Mouse (Mus musculus): Measurements from ENCODE around the gene Prtn3. TPM values are rescaled to one million over a fixed set of nuclear protein-coding genes. Genes with fewer than 3 reads are reported as not detected.
A peak's percentile ranks its signal among the peaks of the same experiment; 100 is the strongest.

The Prtn3 gene
- total and polyA plus RNA-seq, 3 experiments: 0.55 to 1.2 (median 0.84) TPM

DNA sequence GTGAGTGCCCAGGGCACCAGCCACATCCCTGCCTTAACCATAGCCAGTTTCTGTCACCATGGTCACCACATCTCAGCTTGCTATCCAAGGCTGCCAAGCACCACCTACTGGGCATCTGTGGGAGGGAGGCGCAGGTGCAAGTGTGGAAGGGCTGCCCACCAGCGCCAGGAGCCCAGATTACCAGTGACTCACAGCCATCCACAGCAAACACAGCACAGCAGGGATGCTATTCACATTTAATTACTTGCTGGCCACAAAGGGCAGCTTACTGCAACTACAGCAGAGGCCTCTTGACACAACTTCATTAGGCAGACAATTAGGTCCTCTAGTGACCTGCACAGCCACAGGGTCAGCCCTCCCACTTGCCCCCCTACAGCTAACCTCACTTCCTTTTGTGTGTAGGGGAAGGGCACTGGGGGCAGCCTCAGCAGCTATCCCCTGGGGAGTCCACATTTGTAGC lies 26.7 kb downstream of the Prtn3 start:
- no peak for DNase-seq
- intact Hi-C loops (cut with DNase I): no loop called here
- no peaks in the 10 kb centered on the region for H3K4me1 ChIP-seq (ENCODE audit: control insufficient read depth, insufficient read depth, low read length)
- no peak overlapping the region for H3K9ac ChIP-seq (ENCODE audit: low read depth, low read length)
- 68% methylated on average over 2 of the region's 2 CpGs for WGBS
- H3K27ac ChIP-seq: no peak overlapping the region
- H3K4me3 ChIP-seq: no peak overlapping the region
- H3K27me3 ChIP-seq (ENCODE audit: control insufficient read depth, insufficient read depth, low read length): no peaks in the 10 kb centered on the region
- no peaks in the 10 kb centered on the region for H3K79me2 ChIP-seq (replicated peaks; ENCODE audit: control insufficient read depth, insufficient read depth, low read length)
- no peaks in the 10 kb centered on the region for H3K36me3 ChIP-seq (ENCODE audit: control insufficient read depth, insufficient read depth, low read length)
- peak; percentile 35 for TF ChIP-seq CTCF (IDR thresholded peaks at IDR 0.05)
- TF ChIP-seq EP300 (IDR thresholded peaks at IDR 0.05; ENCODE audit: insufficient read depth, low read depth, low read length): no peak

GRCm38 (mm10) chr10:79906712-79907111 lies 32.4 kb downstream of the Prtn3 start:
- Histone ChIP-seq H3K79me2 (replicated peaks; ENCODE audit: control insufficient read depth, insufficient read depth, low read length) (no peaks in the 10 kb centered on the region), H3K36me3 (ENCODE audit: control insufficient read depth, insufficient read depth, low read length) (no peaks in the 10 kb centered on the region), H3K9ac (ENCODE audit: low read depth, low read length) (no peak overlapping the region), H3K4me3 (no peak overlapping the region), H3K4me1 (ENCODE audit: control insufficient read depth, insufficient read depth, low read length) (peaks cover 4% of the 10 kb centered on the region), H3K27ac (no peak overlapping the region), H3K27me3 (ENCODE audit: control insufficient read depth, insufficient read depth, low read length) (no peaks in the 10 kb centered on the region)
- WGBS: 92% methylated on average over 9 of the region's 9 CpGs
- no peak for DNase-seq
- TF ChIP-seq POLR2A (IDR thresholded peaks at IDR 0.05; ENCODE audit: insufficient read depth, low read depth, low read length) (no peak), CTCF (IDR thresholded peaks at IDR 0.05) (no peak)
- intact Hi-C loops (cut with DNase I): loop anchor here (2.0 kb wide), 1 partner anchor 16 kb away; no protein-coding TSS in a partner anchor

- Histone ChIP-seq H3K79me2 (replicated peaks; ENCODE audit: control insufficient read depth, insufficient read depth, low read length) (no peaks in the 10 kb centered on the region), H3K27me3 (ENCODE audit: control insufficient read depth, insufficient read depth, low read length) (no peaks in the 10 kb centered on the region), H3K36me3 (ENCODE audit: control insufficient read depth, insufficient read depth, low read length) (no peaks in the 10 kb centered on the region), H3K4me1 (ENCODE audit: control insufficient read depth, insufficient read depth, low read length) (peaks cover 4% of the 10 kb centered on the region), H3K27ac (no peak overlapping the region), H3K9ac (ENCODE audit: low read depth, low read length) (no peak overlapping the region), H3K4me3 (no peak overlapping the region)
- WGBS: 94% methylated on average over 10 of the region's 10 CpGs
- TF ChIP-seq POLR2A (IDR thresholded peaks at IDR 0.05; ENCODE audit: insufficient read depth, low read depth, low read length) (no peak), EP300 (IDR thresholded peaks at IDR 0.05; ENCODE audit: insufficient read depth, low read depth, low read length) (no peak), CTCF (IDR thresholded peaks at IDR 0.05) (no peak)
- no peak for DNase-seq
- intact Hi-C loops (cut with DNase I): loop anchor here (2.0 kb wide), 1 partner anchor 15 kb away; no protein-coding TSS in a partner anchor
These were observed 33.1 kb downstream of the Prtn3 start for GRCm38 (mm10) chr10:79907415-79907814.

DNA sequence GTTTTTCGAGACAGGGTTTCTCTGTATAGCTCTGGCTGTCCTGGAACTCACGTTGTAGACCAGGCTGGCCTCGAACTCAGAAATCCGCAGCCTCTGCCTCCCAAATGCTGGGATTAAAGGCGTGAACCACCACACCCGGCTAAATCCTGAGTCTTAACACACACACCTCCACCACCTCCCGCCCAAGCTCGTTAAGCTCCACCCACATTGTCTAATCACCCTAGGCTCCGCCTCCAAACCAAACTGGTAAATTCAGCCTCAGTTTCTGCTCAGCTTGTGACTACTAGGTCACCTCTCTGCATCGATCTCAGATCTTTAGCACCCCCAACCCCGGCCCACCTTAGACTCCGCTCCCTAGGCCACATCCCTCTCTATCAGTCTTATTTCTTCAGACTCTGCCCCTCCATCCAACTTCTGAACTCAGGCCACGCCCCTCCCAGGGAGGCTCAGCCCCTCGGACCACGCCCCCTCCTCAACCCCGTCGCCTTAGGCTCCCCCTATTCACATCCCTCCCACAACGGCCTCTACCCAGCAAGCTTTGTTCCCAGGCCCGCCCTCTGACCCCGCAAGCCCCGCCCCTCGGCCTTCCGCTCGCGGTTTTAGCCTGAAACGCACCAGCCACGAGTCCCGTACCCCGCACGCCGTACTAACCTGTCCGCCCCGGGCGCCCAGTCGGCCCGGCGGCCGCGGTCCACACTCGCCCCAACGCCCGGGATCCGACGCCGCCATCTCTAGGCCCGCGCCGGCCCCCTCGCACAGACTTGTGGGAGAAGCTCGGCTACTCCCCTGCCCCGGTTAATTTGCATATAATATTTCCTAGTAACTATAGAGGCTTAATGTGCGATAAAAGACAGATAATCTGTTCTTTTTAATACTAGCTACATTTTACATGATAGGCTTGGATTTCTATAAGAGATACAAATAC lies 34.2 kb downstream of the Prtn3 start, which contains the start of gene Med16:
Gene Med16 (minus strand): TSS at position 757 of the 925 bp plus-strand sequence.
- DNase-seq: peak; percentile 97
- peak within 1 kb of the TSS; percentile 100 for H3K27ac ChIP-seq
- intact Hi-C loops (cut with DNase I): no loop called here
- no peaks in the 10 kb centered on the region for H3K27me3 ChIP-seq (ENCODE audit: control insufficient read depth, insufficient read depth, low read length)
- H3K4me3 ChIP-seq: peak within 1 kb of the TSS; percentile 97
- WGBS: 2% methylated on average over 52 of the region's 52 CpGs
- no peaks in the 10 kb centered on the region for H3K36me3 ChIP-seq (ENCODE audit: control insufficient read depth, insufficient read depth, low read length)
- peak within 1 kb of the TSS; percentile 97 for H3K9ac ChIP-seq (ENCODE audit: low read depth, low read length)
- no peaks in the 10 kb centered on the region for H3K79me2 ChIP-seq (replicated peaks; ENCODE audit: control insufficient read depth, insufficient read depth, low read length)
- TF ChIP-seq EP300 (IDR thresholded peaks at IDR 0.05; ENCODE audit: insufficient read depth, low read depth, low read length) (no peak), CTCF (IDR thresholded peaks at IDR 0.05) (no peak), POLR2A (IDR thresholded peaks at IDR 0.05; ENCODE audit: insufficient read depth, low read depth, low read length) (no peak)
- H3K4me1 ChIP-seq (ENCODE audit: control insufficient read depth, insufficient read depth, low read length): peaks cover 4% of the 10 kb centered on the region

GRCm38 (mm10) chr10:79909092-79909922 lies 35.0 kb downstream of the Prtn3 start:
- H3K27me3 ChIP-seq (ENCODE audit: control insufficient read depth, insufficient read depth, low read length): no peaks in the 10 kb centered on the region
- peak overlapping the region; percentile 97 for H3K4me3 ChIP-seq
- TF ChIP-seq POLR2A (IDR thresholded peaks at IDR 0.05; ENCODE audit: insufficient read depth, low read depth, low read length): 0 out of 2 replicates have a peak, but pooled peaks have one; percentile 33
- no peak for TF ChIP-seq EP300 (IDR thresholded peaks at IDR 0.05; ENCODE audit: insufficient read depth, low read depth, low read length)
- TF ChIP-seq CTCF (IDR thresholded peaks at IDR 0.05): no peak
- DNase-seq: peak in 1 of 2 experiments; percentile 55
- H3K79me2 ChIP-seq (replicated peaks; ENCODE audit: control insufficient read depth, insufficient read depth, low read length): no peaks in the 10 kb centered on the region
- intact Hi-C loops (cut with DNase I): no loop called here
- peak overlapping the region; percentile 29 for H3K9ac ChIP-seq (ENCODE audit: low read depth, low read length)
- H3K36me3 ChIP-seq (ENCODE audit: control insufficient read depth, insufficient read depth, low read length): no peaks in the 10 kb centered on the region
- peak overlapping the region; percentile 100 for H3K27ac ChIP-seq
- 24% methylated on average over 14 of the region's 14 CpGs for WGBS
- H3K4me1 ChIP-seq (ENCODE audit: control insufficient read depth, insufficient read depth, low read length): peaks cover 4% of the 10 kb centered on the region
